Mouse (Mus musculus) limb, embryonic 12.5 days (tissue): ENCODE data around the gene Kif6. TPM values are rescaled to one million over a fixed set of nuclear protein-coding genes. Genes with fewer than 3 reads are reported as not detected.
A peak's percentile ranks its signal among the peaks of the same experiment; 100 is the strongest.

Experiments used
- ATAC-seq: fragments of 200-750 bp; cut with Nextera tagmentation; 2 replicates; pipeline ENCODE4 v1.8.0; 2017; ENCODE audit warnings: low read depth, moderate TSS enrichment; ENCODE audit not compliant: insufficient number of reproducible peaks, insufficient read depth, low FRiP score, low TSS enrichment
- H3K27ac ChIP-seq: fragments of 300-500 bp; sonication (generic); 2 replicates; pipeline ENCODE4 v1.5.1; 2016; ENCODE audit warnings: mild to moderate bottlenecking, moderate library complexity
- H3K27me3 ChIP-seq: fragments of 300-500 bp; sonication (generic); 2 replicates; pipeline ENCODE4 v1.6.1; 2016; ENCODE audit warnings: mild to moderate bottlenecking, moderate library complexity
- H3K36me3 ChIP-seq: fragments of 300-500 bp; sonication (generic); 2 replicates; pipeline ENCODE4 v1.6.1; 2016; ENCODE audit warnings: mild to moderate bottlenecking, moderate library complexity
- H3K4me1 ChIP-seq: fragments of 300-500 bp; sonication (generic); replicated peaks from 2 replicates; pipeline ENCODE4 v1.6.1; 2016
- H3K4me2 ChIP-seq: fragments of 300-500 bp; sonication (generic); 2 replicates; pipeline ENCODE4 v1.6.1; 2016; ENCODE audit warnings: mild to moderate bottlenecking, moderate library complexity
- H3K4me3 ChIP-seq: fragments of 300-500 bp; sonication (generic); replicated peaks from 2 replicates; pipeline ENCODE4 v1.5.1; 2016; ENCODE audit warnings: mild to moderate bottlenecking
- H3K9ac ChIP-seq: fragments of 300-500 bp; sonication (generic); replicated peaks from 2 replicates; pipeline ENCODE4 v1.6.1; 2016; ENCODE audit warnings: mild to moderate bottlenecking, moderate library complexity
- H3K9me3 ChIP-seq: fragments of 300-500 bp; sonication (generic); 2 replicates; pipeline ENCODE4 v1.6.1; 2016; ENCODE audit warnings: mild to moderate bottlenecking, moderate library complexity
- WGBS: fragments of 180-500 bp; shearing (Covaris S2); methylation state at CpG from one replicate; pipeline ENCODE4 v1.1.7; 2016; 5-methylcytosine and 5-hydroxymethylcytosine counted together
- polyA plus RNA-seq: library from polyadenylated mRNA; unstranded; fragments of >200 nt; fragmentation: Nextera tagmentation; extraction: Ambion mirVana; gene quantifications from 2 replicates; pipeline ENCODE4 v1.2.1, GENCODE M21; 2016

Gene Kif6
- polyA plus RNA-seq, 1 experiment from 2014 or later, result 4.7 TPM

- Histone ChIP-seq H3K36me3 (no peaks in the 10 kb centered on the region), H3K27me3 (no peaks in the 10 kb centered on the region), H3K27ac (no peak overlapping the region), H3K4me1 (no peaks in the 10 kb centered on the region), H3K4me2 (no peak overlapping the region), H3K9me3 (no peaks in the 10 kb centered on the region), H3K4me3 (no peak overlapping the region), H3K9ac (no peak overlapping the region)
- no peak for ATAC-seq
- WGBS, result 69% methylated on average over 4 of the region's 4 CpGs
Measured at GRCm38 (mm10) chr17:49923429-49923828, 308.5 kb downstream of the Kif6 start.

DNA sequence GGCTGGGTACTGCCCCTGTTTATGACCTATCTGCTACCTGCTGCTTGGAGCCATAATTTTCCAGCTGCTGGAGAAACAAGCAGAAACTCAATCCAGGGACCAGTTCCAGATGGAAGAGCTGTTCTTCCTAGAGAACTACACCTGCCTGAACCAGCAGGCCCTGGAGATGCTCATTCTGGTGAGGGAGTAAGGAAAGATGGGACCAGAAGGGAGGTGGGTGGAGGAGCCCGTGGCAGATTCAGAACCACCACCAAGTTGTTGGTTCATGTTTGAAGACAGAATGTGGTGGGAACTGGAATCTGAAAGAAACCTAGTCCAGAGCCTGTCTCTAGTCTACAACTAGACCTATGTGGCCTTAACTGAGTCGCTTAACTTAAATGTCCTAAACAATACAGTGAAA, 312.7 kb downstream of the Kif6 start:
- Histone ChIP-seq H3K36me3 (no peaks in the 10 kb centered on the region), H3K9me3 (no peaks in the 10 kb centered on the region), H3K4me1 (no peaks in the 10 kb centered on the region), H3K4me2 (no peak overlapping the region), H3K9ac (no peak overlapping the region), H3K27me3 (peaks cover 4% of the 10 kb centered on the region; the same call in 1 of the 2 replicates), H3K4me3 (no peak overlapping the region), H3K27ac (no peak overlapping the region)
- WGBS, result 78% methylated on average over 2 of the region's 2 CpGs
- ATAC-seq, result no peak

DNA sequence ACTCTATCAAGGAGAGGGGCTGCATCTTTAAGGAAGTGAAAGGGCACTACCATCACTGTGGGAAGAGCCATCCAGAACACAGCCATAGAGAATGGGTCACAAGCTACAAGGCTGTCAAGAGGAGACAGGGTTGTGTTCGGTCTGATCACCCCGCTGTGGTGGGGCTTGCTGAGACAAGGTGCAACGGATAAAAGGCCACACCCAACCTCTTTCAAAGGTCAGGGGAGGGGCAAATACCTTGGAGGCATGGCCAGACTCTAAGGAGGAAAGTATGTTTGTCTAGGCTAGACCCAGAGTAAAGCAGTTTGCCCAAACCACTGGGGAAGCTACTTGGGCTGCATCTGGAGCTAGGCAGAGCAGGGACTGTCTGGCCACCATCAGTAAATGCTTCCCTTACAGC, 318.9 kb downstream of the Kif6 start:
- H3K36me3 ChIP-seq, result no peaks in the 10 kb centered on the region
- no peak overlapping the region for H3K27ac ChIP-seq
- H3K27me3 ChIP-seq, result peaks cover 20% of the 10 kb centered on the region; the same call in 1 of the 2 replicates
- H3K9me3 ChIP-seq, result no peaks in the 10 kb centered on the region
- H3K4me3 ChIP-seq, result no peak overlapping the region
- H3K4me1 ChIP-seq, result no peaks in the 10 kb centered on the region
- 57% methylated on average over 3 of the region's 3 CpGs for WGBS
- no peak overlapping the region for H3K9ac ChIP-seq
- ATAC-seq, result no peak
- H3K4me2 ChIP-seq, result no peak overlapping the region

DNA sequence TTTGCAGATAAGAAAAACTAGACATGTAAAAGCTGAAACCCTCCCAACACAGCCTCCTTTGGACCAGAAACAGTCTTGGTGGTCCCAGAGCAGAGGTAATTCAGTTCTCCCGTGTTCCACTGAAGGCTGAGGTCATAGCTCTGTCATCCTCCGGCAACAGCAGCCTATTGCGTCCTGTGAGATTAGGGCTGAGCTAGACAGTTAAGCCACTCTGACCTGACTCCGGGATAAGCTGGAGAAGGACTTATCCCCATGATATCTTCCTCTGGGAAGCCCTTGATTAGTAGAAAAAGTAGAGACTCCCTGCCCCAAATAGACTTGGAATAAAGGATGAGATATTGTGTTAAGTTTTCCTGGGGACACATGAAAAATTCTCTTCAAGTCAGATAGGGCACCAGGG, 319.6 kb downstream of the Kif6 start:
- WGBS, result 64% methylated on average over 4 of the region's 4 CpGs

GRCm38 (mm10) chr17:49935602-49936205, 320.8 kb downstream of the Kif6 start:
- Histone ChIP-seq H3K36me3 (no peaks in the 10 kb centered on the region), H3K4me1 (no peaks in the 10 kb centered on the region), H3K4me2 (no peak overlapping the region), H3K4me3 (no peak overlapping the region), H3K9ac (no peak overlapping the region), H3K27me3 (peaks cover 16% of the 10 kb centered on the region; the same call in 1 of the 2 replicates), H3K9me3 (no peaks in the 10 kb centered on the region), H3K27ac (no peak overlapping the region)
- ATAC-seq, result 0 out of 2 replicates have a peak, but pooled peaks have one; percentile 44
- 3% methylated on average over 4 of the region's 4 CpGs for WGBS

More for the DNA sequence above, 319.6 kb downstream of the Kif6 start:
- Histone ChIP-seq H3K4me3 (no peak overlapping the region), H3K4me1 (no peaks in the 10 kb centered on the region), H3K36me3 (no peaks in the 10 kb centered on the region), H3K9ac (no peak overlapping the region), H3K27ac (no peak overlapping the region), H3K27me3 (peaks cover 20% of the 10 kb centered on the region; the same call in 1 of the 2 replicates), H3K4me2 (no peak overlapping the region), H3K9me3 (no peaks in the 10 kb centered on the region)
- ATAC-seq, result no peak

GRCm38 (mm10) chr17:49936214-49936613, 321.3 kb downstream of the Kif6 start:
- H3K27ac ChIP-seq, result no peak overlapping the region
- peaks cover 16% of the 10 kb centered on the region; the same call in 1 of the 2 replicates for H3K27me3 ChIP-seq
- H3K9me3 ChIP-seq, result no peaks in the 10 kb centered on the region
- H3K4me1 ChIP-seq, result no peaks in the 10 kb centered on the region
- no peak overlapping the region for H3K4me3 ChIP-seq
- no peak overlapping the region for H3K4me2 ChIP-seq
- WGBS, result 30% methylated on average over 2 of the region's 2 CpGs
- H3K9ac ChIP-seq, result no peak overlapping the region
- no peak; the same call in 1 of the 2 replicates for ATAC-seq
- no peaks in the 10 kb centered on the region for H3K36me3 ChIP-seq

- Histone ChIP-seq H3K4me1 (no peaks in the 10 kb centered on the region), H3K36me3 (no peaks in the 10 kb centered on the region), H3K4me3 (no peak overlapping the region), H3K9ac (no peak overlapping the region), H3K9me3 (no peaks in the 10 kb centered on the region), H3K27ac (no peak overlapping the region), H3K4me2 (no peak overlapping the region), H3K27me3 (peaks cover 14% of the 10 kb centered on the region; the same call in 1 of the 2 replicates)
- ATAC-seq, result no peak
- WGBS, result 75% methylated on average over 7 of the region's 7 CpGs
Measured at GRCm38 (mm10) chr17:49939146-49939545, 324.2 kb downstream of the Kif6 start.

DNA sequence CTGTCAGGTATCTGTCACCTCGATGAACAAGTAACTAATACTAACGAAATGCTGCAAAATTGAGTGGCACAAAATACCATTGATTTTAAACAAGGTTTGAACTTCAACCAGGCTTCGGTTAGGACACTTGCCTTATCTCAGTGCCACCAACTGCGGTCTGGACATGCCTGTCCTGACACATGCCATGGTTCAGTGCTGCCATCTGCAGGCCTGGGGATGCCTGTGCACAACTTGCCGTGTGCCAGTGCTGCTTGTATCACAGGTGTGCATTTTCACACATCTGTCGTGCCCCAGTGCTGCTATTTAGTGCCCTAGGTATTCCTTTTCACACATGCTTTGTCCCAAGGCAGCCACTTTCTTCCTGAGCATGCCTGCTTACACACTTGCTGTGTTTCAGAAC, 327.7 kb downstream of the Kif6 start:
- H3K27me3 ChIP-seq, result no peaks in the 10 kb centered on the region
- H3K36me3 ChIP-seq, result no peaks in the 10 kb centered on the region
- no peak overlapping the region for H3K27ac ChIP-seq
- no peak overlapping the region for H3K4me3 ChIP-seq
- no peaks in the 10 kb centered on the region for H3K9me3 ChIP-seq
- WGBS, result 60% methylated on average over 6 of the region's 6 CpGs
- no peak for ATAC-seq
- H3K9ac ChIP-seq, result no peak overlapping the region
- H3K4me1 ChIP-seq, result peaks cover 4% of the 10 kb centered on the region
- H3K4me2 ChIP-seq, result no peak overlapping the region

GRCm38 (mm10) chr17:49951491-49951855, 336.5 kb downstream of the Kif6 start:
- H3K4me3 ChIP-seq, result no peak overlapping the region
- no peaks in the 10 kb centered on the region for H3K36me3 ChIP-seq
- no peaks in the 10 kb centered on the region for H3K9me3 ChIP-seq
- no peak overlapping the region; the same call in 1 of the 2 replicates for H3K4me2 ChIP-seq
- H3K27ac ChIP-seq, result no peak overlapping the region
- H3K4me1 ChIP-seq, result peaks cover 14% of the 10 kb centered on the region
- 10% methylated on average over 7 of the region's 7 CpGs for WGBS
- H3K9ac ChIP-seq, result no peak overlapping the region
- no peak for ATAC-seq
- H3K27me3 ChIP-seq, result 0 out of 2 replicates have a peak, but pooled peaks cover 6% of the 10 kb centered on the region

DNA sequence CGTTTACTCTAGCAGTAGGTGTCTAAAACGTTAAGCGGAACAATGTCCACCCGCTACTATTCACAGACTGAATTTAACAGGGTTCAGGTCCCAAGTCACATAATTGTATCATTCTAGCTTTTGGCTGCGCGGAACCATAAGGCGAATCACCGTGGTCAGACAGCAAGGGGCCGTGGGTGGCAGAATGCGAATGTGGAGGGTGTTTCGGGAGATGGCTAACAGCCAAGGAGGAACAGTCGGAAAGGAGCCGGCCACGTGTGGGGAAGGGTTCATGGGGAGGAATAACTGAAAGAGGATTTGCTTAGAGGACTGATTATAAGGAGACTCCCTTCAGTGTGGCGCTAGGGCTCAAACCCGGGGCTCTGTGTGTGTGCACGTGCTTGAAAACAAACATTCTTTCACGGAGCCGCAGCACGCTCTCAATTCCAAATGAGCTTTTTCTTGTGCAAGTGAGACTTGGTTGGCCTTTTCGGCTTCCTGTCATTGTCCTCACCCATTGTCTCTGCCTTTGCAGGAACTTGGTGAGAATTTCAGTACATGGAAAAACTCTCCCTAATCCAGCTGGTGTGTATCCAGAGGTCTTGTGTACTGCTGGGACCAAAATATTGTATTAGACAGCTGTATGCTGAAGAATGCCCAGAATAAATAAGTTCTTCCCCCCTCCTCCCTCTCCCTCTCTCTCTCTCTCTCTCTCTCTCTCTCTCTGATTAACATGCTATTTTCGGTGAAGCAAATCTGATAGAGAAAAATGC, 337.1 kb downstream of the Kif6 start:
- peak overlapping the region; percentile 21; the same call in 1 of the 2 replicates for H3K4me2 ChIP-seq
- WGBS, result 59% methylated on average over 22 of the region's 22 CpGs
- H3K4me3 ChIP-seq, result no peak overlapping the region
- 0 out of 2 replicates have a peak, but pooled peaks cover 6% of the 10 kb centered on the region for H3K27me3 ChIP-seq
- peaks cover 13% of the 10 kb centered on the region for H3K4me1 ChIP-seq
- H3K36me3 ChIP-seq, result no peaks in the 10 kb centered on the region
- no peak overlapping the region for H3K9ac ChIP-seq
- no peaks in the 10 kb centered on the region for H3K9me3 ChIP-seq
- H3K27ac ChIP-seq, result peak overlapping the region; percentile 41; the same call in 1 of the 2 replicates
- no peak for ATAC-seq

DNA sequence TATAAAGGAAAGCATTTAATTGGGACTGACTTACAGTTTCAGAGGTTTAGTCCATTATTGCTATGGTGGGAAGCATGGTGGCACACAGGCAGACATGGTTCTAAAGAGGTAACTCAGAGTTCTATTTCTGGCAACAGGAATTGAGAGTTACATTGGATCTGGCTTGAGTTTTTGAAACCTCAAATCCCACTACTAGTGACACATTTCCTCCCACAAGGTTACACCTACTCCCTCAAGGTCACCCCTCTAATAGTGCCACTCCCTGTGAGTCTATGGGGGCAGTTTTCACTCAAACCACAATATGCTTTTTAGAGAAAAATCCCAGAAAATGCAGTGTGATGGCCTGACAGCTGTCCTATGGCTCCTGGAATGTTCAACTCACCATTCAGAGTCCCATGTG, 344.1 kb downstream of the Kif6 start:
- no peak overlapping the region for H3K4me3 ChIP-seq
- H3K4me2 ChIP-seq, result no peak overlapping the region
- H3K36me3 ChIP-seq, result no peaks in the 10 kb centered on the region
- ATAC-seq, result no peak
- no peak overlapping the region for H3K9ac ChIP-seq
- no peak overlapping the region for H3K27ac ChIP-seq
- no peaks in the 10 kb centered on the region for H3K27me3 ChIP-seq
- no peaks in the 10 kb centered on the region for H3K4me1 ChIP-seq
- peaks cover 4% of the 10 kb centered on the region; the same call in 1 of the 2 replicates for H3K9me3 ChIP-seq
